Mouse (Mus musculus) thymus, adult 2 months (tissue): ENCODE measurements around the gene B9d2. TPM values are rescaled to one million over a fixed set of nuclear protein-coding genes. Genes with fewer than 3 reads are reported as not detected.

ENCODE experiments used
- DNase-seq: peaks from one replicate; pipeline ENCODE4 v3.0.0; 2021
- H3K27ac ChIP-seq: fragments of 200-500 bp; 2 replicates; pipeline ENCODE4 v1.5.1; 2012; ENCODE audit warnings: low read length, control low read depth; ENCODE audit not compliant: control insufficient read depth, insufficient read depth
- H3K27me3 ChIP-seq: fragments of 200-500 bp; 2 replicates; pipeline ENCODE4 v1.6.1; 2012; ENCODE audit warnings: mild to moderate bottlenecking, low read length, moderate library complexity, mixed read lengths; ENCODE audit not compliant: control insufficient read depth, insufficient read depth
- H3K36me3 ChIP-seq: fragments of 200-500 bp; 2 replicates; pipeline ENCODE4 v1.6.1; 2012; ENCODE audit warnings: mild to moderate bottlenecking, low read length, moderate library complexity; ENCODE audit not compliant: control insufficient read depth, insufficient read depth
- H3K4me1 ChIP-seq: fragments of 200-500 bp; replicated peaks from 2 replicates; pipeline ENCODE4 v1.6.1; 2012; ENCODE audit warnings: low read length; ENCODE audit not compliant: control insufficient read depth, insufficient read depth
- H3K4me3 ChIP-seq: fragments of 200-500 bp; 2 replicates; pipeline ENCODE4 v1.5.1; 2012; ENCODE audit warnings: mild to moderate bottlenecking, low read length, control low read depth, moderate library complexity; ENCODE audit not compliant: control insufficient read depth, insufficient read depth
- CTCF ChIP-seq: fragments of 200-500 bp; IDR thresholded peaks from 2 replicates; pipeline ENCODE4 v1.5.1; 2012; ENCODE audit warnings: mild to moderate bottlenecking, control low read depth, low read length, moderate library complexity, borderline replicate concordance; ENCODE audit not compliant: control insufficient read depth, poor library complexity, insufficient read depth; ENCODE audit errors: extremely low read depth
- POLR2A ChIP-seq: fragments of 200-500 bp; IDR thresholded peaks from 2 replicates; pipeline ENCODE4 v1.6.1; 2012; ENCODE audit warnings: mild to moderate bottlenecking, low read length, control low read depth, moderate library complexity; ENCODE audit not compliant: control insufficient read depth, poor library complexity, insufficient read depth; ENCODE audit errors: extremely low read depth
- WGBS: fragments of 180-500 bp; shearing (Covaris S2); methylation state at CpG from one replicate; pipeline ENCODE4 v1.1.7; 2018; 5-methylcytosine and 5-hydroxymethylcytosine counted together
- polyA plus RNA-seq: library from polyadenylated mRNA; depleted of rRNA; stranded (reverse); fragments of >200 nt; gene quantifications from 2 replicates; pipeline ENCODE4 v1.2.3, GENCODE M21; 2012

B9d2 gene
- polyA plus RNA-seq, 1 experiment, result 164 TPM

DNA sequence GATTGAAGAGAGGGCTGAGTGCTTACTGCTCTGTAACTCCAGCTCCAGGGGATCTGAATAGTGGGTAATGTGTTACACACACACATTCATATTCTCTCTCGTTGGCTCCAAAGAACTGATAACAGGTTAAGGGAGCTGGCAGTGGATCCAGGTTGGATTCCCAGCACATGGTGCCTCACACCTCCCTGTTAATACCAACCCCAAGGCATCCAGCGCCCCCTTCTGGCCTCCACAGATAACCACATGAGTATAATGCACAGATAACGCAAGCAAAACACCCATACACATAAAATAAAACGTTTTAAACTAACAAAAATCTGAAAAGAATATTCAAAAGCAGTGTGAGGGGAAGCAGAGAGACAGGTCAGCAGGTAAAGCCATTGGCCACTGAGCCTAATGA, 8.1 kb upstream of the B9d2 start:
- 68% methylated on average over 4 of the region's 4 CpGs for WGBS
- Histone ChIP-seq H3K27ac (no peak overlapping the region), H3K36me3 (peaks cover 11% of the 10 kb centered on the region), H3K4me3 (no peak overlapping the region), H3K4me1 (peaks cover 10% of the 10 kb centered on the region), H3K27me3 (no peaks in the 10 kb centered on the region; the same call in 1 of the 2 replicates)
- DNase-seq, result no peak
- TF ChIP-seq CTCF (no peak), POLR2A (no peak)

GRCm38 (mm10) chr7:25674297-25674696, 6.3 kb upstream of the B9d2 start:
- DNase-seq, result no peak
- Histone ChIP-seq H3K36me3 (no peaks in the 10 kb centered on the region), H3K27ac (no peak overlapping the region), H3K4me1 (peaks cover 12% of the 10 kb centered on the region), H3K27me3 (no peaks in the 10 kb centered on the region; the same call in 1 of the 2 replicates), H3K4me3 (peak overlapping the region; percentile 26; the same call in 1 of the 2 replicates)
- no peak for TF ChIP-seq CTCF
- 8% methylated on average over 9 of the region's 9 CpGs for WGBS

DNA sequence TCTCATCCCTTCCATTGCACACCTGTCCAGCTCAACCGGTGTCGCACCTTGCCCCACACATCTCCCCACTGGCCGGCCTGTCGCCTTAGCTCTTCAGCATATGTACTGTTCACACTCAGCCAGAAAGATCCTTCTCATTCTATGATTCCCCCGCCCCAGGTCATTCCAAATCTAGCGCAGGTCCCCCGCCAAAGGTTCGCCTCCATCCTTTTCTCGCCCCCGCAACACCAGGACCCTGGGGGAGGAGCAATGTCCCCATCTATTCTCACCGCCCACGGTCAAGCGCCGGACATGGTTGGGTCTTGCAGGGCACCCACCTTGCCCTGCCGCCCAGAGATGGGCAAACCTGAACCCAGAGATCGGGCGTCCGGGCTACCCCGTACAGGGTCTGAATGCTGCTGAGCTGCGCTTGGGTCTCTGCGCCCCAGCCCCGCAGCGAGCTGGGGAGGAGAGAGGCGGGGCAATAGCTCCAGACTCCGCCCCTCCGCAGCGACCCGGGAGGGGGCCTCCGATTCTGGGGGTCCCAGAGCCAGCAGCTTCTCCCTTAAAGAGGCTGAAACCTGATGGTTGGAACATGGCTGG, 5.8 kb upstream of the B9d2 start, which contains the start of gene Tmem91:
Tmem91 (minus strand) TSS at position 448 of the 582 bp plus-strand sequence.
- Histone ChIP-seq H3K27me3 (no peaks in the 10 kb centered on the region; the same call in 1 of the 2 replicates), H3K4me1 (peaks cover 12% of the 10 kb centered on the region), H3K36me3 (no peaks in the 10 kb centered on the region), H3K4me3 (peak within 1 kb of the TSS; percentile 26), H3K27ac (no peak within 1 kb of the TSS)
- DNase-seq, result peak; percentile 31
- WGBS, result 1% methylated on average over 29 of the region's 29 CpGs
- TF ChIP-seq POLR2A (no peak), CTCF (no peak)

GRCm38 (mm10) chr7:25675405-25675804, 5.2 kb upstream of the B9d2 start:
- no peaks in the 10 kb centered on the region; the same call in 1 of the 2 replicates for H3K27me3 ChIP-seq
- peaks cover 15% of the 10 kb centered on the region for H3K4me1 ChIP-seq
- H3K27ac ChIP-seq, result no peak overlapping the region
- H3K36me3 ChIP-seq, result no peaks in the 10 kb centered on the region
- TF ChIP-seq CTCF (no peak), POLR2A (no peak)
- DNase-seq, result no peak
- H3K4me3 ChIP-seq, result no peak overlapping the region
- 75% methylated on average over 6 of the region's 6 CpGs for WGBS

DNA sequence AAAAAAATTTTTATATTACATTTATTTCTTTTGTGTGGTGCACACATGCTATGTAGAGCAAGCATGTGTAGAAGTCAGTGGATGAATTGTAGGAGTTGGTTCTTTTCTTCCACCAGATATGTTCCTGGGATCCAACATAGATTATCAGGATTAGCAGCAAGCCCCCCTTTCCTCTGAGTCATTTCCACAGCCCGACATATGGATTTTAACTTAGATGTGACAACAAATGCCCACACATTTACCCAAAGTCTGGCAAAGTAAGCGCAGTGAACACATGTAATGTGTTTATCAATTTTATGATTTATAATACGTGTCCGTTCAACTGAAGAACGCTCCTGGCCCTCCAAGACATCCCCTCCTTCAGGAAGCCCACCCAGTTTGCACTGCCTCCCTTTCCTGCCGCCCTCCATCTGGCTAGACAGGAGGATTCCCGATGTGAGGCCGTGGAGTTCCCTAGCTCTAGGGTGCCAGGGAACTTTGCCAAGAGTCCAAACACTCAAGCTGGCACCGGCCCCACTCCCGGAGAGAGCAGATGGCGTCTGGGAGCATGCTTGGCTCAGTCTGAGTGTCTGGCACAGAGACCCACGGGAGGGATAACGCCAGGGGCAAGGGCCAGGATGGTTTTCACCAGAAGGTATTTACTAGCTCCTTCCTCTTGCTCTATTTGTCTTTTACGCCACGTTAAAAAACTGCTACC, 4.3 kb upstream of the B9d2 start:
- H3K4me3 ChIP-seq, result no peak overlapping the region
- H3K27me3 ChIP-seq, result no peaks in the 10 kb centered on the region; the same call in 1 of the 2 replicates
- WGBS, result 92% methylated on average over 15 of the region's 15 CpGs
- H3K27ac ChIP-seq, result no peak overlapping the region
- no peaks in the 10 kb centered on the region for H3K36me3 ChIP-seq
- no peak for DNase-seq
- H3K4me1 ChIP-seq, result peaks cover 17% of the 10 kb centered on the region
- TF ChIP-seq CTCF, result no peak
- no peak for TF ChIP-seq POLR2A

GRCm38 (mm10) chr7:25677013-25677412, 3.6 kb upstream of the B9d2 start:
- no peak for TF ChIP-seq CTCF
- TF ChIP-seq POLR2A, result no peak
- no peak overlapping the region for H3K4me3 ChIP-seq
- H3K27ac ChIP-seq, result no peak overlapping the region
- no peak for DNase-seq
- WGBS, result 97% methylated on average over 7 of the region's 7 CpGs
- H3K4me1 ChIP-seq, result peaks cover 25% of the 10 kb centered on the region
- H3K27me3 ChIP-seq, result no peaks in the 10 kb centered on the region; the same call in 1 of the 2 replicates
- H3K36me3 ChIP-seq, result no peaks in the 10 kb centered on the region

DNA sequence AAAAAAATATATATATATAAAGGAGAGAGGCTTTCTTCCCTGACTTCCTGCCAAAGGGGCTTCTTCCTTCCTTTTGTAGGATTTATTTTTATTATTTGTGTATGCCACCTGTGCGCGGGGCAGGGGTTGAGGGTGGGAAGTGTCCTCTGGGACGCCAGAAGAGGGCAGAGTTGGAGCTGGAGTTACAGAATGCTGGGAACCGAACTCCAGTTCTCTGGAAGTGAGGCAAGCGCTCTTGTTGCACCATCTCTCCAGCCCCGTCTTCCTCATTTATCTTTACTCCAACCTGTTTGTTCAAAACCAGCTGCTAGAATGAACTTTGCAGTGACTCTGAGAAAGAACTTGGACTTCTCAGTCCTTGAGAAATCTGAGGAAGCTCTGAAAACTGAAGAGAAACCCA, 609 bp upstream of the B9d2 start:
- TF ChIP-seq CTCF (no peak), POLR2A (no peak)
- 8% methylated on average over 6 of the region's 6 CpGs for WGBS
- peaks cover 44% of the 10 kb centered on the region for H3K4me1 ChIP-seq
- no peaks in the 10 kb centered on the region for H3K27me3 ChIP-seq
- peak; percentile 31 for DNase-seq
- H3K36me3 ChIP-seq, result no peaks in the 10 kb centered on the region
- H3K27ac ChIP-seq, result peak overlapping the region; percentile 97
- H3K4me3 ChIP-seq, result no peak overlapping the region
